Mouse (Mus musculus): ENCODE results near the gene Acbd6. TPM values are rescaled to one million over a fixed set of nuclear protein-coding genes. Genes with fewer than 3 reads are reported as not detected.

The Acbd6 gene
- polyA plus RNA-seq, 1 experiment from 2014 or later: 73.5 TPM

DNA sequence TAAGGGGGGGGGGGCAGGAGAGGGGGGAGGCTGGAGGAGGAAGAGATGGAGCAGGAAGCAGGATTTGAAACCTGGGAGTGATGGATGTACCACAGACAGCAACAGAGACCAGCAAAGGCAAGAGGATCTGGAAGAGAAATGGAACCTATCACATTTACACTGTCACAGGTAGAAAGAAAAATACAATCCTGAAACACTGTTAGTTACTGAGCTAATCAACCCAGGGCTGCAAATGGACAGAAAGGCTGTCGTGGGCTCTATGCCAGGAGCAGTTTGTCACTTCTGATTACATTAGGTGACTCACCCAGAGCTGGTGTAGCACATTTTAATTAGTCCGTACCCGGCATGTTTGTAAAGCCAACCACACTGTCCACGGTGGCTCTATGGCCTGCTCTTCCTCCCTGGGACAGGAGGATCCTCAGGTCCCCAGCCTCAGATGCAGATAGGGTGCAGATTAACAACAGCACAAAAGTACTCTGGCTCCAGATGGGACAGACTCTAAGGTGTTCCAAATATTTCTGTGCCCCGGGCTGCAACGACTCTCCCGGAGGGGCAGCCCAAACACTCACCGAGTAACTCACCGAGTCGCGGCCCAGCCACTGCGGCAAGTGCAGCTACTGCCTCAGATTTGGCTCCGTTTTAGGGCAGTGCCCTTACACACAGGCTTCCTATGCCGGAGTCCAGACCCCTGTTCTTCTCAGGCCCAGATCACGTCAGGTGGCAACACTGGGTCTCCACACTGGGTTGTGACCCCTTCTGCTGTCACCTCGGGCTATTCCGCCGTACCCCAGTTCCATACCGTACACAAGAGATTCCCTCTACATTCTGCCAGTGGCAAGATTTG, 28.6 kb upstream of the Acbd6 start:
- H3K4me1 ChIP-seq: peaks cover 34% of the 10 kb centered on the region
- no peak overlapping the region for H3K4me2 ChIP-seq
- 74% methylated on average over 19 of the region's 19 CpGs for WGBS
- H3K9ac ChIP-seq: no peak overlapping the region
- H3K27ac ChIP-seq: no peak overlapping the region
- H3K27me3 ChIP-seq: no peaks in the 10 kb centered on the region
- H3K36me3 ChIP-seq: no peaks in the 10 kb centered on the region
- H3K4me3 ChIP-seq (replicated peaks): no peak overlapping the region
- no peak for ATAC-seq (replicated peaks; ENCODE audit: low FRiP score)
- H3K9me3 ChIP-seq (replicated peaks): no peaks in the 10 kb centered on the region

DNA sequence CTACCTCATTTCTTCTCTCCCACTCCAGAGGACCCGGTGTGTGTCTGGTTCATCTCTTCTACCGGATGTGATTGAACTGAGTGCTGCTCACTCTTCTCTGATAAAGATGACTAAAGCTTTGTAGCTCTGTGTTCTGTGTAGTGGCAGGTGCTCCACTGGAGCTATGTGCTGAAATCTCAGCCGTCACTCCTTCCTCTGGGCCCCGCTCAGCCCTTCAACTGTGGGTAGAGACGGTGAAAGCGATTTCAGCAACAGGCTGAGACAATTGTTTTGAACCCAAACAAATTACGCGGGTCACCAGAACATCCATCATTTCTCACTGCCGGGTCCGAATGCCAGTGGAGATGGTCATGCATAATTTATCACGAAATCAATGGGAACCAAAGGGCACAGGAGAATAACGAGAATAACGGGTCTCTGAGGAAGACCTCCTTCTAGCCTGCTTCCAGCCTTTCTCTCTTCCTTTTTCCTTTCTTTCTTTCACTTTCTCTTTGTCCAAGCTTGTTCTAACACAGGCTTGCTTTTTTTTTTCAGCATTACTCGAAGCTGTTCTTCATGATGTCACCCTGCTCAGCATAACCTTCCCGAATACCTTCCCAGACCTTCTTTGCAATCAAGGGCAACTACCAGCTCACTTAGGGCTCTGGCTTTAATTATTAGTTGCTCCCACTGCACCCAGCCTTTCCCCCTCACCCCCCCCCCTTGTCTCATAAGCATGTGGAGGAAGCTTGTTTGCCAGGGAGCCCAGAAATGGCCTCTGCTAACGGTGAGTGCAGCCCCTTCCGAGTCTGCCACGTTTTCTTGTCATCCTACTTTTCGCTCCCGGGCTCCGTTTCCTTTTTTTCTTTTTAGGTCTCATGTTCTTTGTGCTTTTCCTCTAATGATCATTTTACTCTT, 27.1 kb upstream of the Acbd6 start:
- no peak for ATAC-seq (replicated peaks; ENCODE audit: low FRiP score)
- H3K4me2 ChIP-seq: peak overlapping the region; percentile 20; the same call in 1 of the 2 replicates
- WGBS: 54% methylated on average over 21 of the region's 21 CpGs

DNA sequence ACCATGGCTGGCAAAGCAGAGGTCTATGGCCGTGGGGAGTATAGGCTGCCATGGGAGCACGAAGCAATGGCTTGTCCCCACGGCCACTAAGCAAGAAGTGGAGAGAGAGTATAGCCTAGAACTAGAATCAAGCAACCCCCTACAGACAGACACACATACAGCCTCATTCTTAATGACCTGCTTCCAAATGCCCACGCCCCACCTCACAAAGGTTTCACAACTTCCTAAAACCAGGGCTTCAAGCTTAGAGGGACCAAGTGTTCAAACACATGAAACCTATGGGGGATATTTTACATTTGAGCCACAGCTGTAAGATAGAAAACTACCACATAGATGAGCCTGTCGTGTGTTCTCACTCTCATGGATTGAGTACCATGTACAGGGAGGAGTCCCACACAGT, 25.5 kb upstream of the Acbd6 start:
- 90% methylated on average over 5 of the region's 5 CpGs for WGBS
- no peaks in the 10 kb centered on the region for H3K36me3 ChIP-seq
- H3K4me2 ChIP-seq: no peak overlapping the region
- H3K9me3 ChIP-seq (replicated peaks): no peaks in the 10 kb centered on the region
- H3K4me3 ChIP-seq (replicated peaks): no peak overlapping the region
- H3K4me1 ChIP-seq: peaks cover 27% of the 10 kb centered on the region
- H3K27ac ChIP-seq: no peak overlapping the region
- ATAC-seq (replicated peaks; ENCODE audit: low FRiP score): no peak
- H3K27me3 ChIP-seq: no peaks in the 10 kb centered on the region
- no peak overlapping the region for H3K9ac ChIP-seq

More for the DNA sequence above, 27.1 kb upstream of the Acbd6 start:
- H3K9ac ChIP-seq: no peak overlapping the region
- no peak overlapping the region for H3K27ac ChIP-seq
- no peaks in the 10 kb centered on the region for H3K27me3 ChIP-seq
- H3K9me3 ChIP-seq (replicated peaks): no peaks in the 10 kb centered on the region
- H3K4me3 ChIP-seq (replicated peaks): no peak overlapping the region
- H3K4me1 ChIP-seq: peaks cover 34% of the 10 kb centered on the region
- H3K36me3 ChIP-seq: no peaks in the 10 kb centered on the region

DNA sequence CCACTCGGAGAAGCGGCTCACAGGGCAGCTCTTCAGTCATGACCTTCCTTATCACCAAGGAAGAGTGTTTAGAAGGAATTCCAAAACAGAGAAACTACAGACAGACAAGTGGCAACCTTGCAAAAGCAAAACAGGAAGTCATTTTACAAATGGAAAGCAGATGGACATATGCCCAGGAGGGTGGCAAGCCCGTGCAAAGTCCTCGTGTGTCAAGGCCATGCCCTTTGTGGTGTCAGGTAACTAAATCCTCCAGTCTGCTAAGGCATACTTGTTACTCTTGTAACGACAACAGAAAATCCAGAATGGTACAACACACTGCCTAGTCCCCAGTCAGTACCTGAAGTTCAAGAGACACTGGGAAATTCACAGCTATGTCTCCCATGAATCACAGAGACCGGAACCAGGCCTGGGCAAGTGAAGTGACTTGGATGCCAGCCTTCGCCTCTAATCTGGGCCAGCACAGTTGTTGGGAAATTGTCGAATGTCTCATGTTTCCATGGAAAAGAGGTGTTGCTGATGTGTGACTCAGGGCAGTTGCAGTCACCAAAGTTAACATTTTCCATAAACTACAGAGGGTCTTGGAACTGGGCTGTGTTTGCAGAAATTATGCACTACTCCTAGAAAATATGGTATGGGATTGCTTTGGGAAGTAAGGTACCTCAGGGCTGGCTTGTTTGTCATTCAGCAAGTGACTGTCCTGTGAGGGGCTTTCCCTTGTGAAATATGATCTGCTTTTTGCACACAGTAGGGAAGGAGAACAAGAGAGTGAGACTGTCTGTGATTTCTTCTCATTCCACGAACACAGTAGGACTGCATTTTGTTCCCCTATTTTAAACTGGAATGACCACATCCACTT, 24.9 kb upstream of the Acbd6 start:
- H3K36me3 ChIP-seq: no peaks in the 10 kb centered on the region
- H3K9me3 ChIP-seq (replicated peaks): no peaks in the 10 kb centered on the region
- H3K27me3 ChIP-seq: no peaks in the 10 kb centered on the region
- peaks cover 20% of the 10 kb centered on the region for H3K4me1 ChIP-seq
- H3K9ac ChIP-seq: no peak overlapping the region
- no peak overlapping the region for H3K4me2 ChIP-seq
- no peak for ATAC-seq (replicated peaks; ENCODE audit: low FRiP score)
- 53% methylated on average over 9 of the region's 9 CpGs for WGBS
- H3K4me3 ChIP-seq (replicated peaks): no peak overlapping the region
- no peak overlapping the region for H3K27ac ChIP-seq

DNA sequence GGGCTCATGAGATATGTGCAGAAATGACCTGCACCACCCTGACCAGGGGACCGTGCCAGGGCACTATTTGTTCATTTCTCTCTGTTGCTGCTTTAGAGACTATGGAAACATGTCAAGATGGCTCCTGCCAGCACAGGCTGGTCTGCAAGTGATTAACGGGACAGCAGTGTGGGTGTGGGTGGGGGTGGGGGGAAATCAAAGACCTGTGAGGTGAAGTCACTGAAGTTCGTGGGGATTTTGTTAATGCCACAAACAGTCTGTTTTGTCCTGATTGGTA, 24.3 kb upstream of the Acbd6 start:
- no peak overlapping the region for H3K4me2 ChIP-seq
- no peak overlapping the region for H3K27ac ChIP-seq
- no peaks in the 10 kb centered on the region for H3K9me3 ChIP-seq (replicated peaks)
- no peaks in the 10 kb centered on the region for H3K27me3 ChIP-seq
- no peak for ATAC-seq (replicated peaks; ENCODE audit: low FRiP score)
- H3K4me1 ChIP-seq: peaks cover 15% of the 10 kb centered on the region
- H3K4me3 ChIP-seq (replicated peaks): no peak overlapping the region
- H3K9ac ChIP-seq: no peak overlapping the region
- WGBS: 66% methylated on average over 3 of the region's 3 CpGs
- no peaks in the 10 kb centered on the region for H3K36me3 ChIP-seq

DNA sequence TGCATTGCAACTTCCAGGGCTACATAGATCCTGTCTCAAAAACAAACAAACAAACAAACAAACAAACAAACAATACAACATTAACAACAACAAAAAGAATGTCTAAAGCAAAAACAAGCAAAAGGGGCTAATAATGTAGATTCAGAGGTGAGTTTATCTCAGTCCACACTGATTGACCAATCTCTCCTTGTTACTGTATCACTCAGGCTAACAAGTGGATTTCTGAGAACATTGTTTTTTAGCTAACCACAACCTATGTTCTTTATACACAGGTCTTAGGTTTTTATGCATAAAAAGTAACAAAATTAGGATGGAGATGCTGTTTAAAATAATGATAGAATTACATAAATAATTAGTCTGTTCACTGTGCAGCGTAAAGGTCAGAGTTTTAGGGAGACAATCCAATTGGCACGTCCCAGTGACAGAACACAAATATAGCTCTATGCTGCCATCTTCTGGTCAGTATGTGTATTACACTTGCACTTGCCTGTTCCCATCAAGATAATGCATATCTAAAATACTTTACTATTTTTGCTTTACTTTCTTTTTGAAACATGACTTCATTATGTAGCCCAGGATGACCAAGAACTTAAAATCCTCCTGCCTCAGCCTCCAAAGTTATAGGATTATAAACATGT, 20.8 kb upstream of the Acbd6 start:
- ATAC-seq (replicated peaks; ENCODE audit: low FRiP score): no peak

DNA sequence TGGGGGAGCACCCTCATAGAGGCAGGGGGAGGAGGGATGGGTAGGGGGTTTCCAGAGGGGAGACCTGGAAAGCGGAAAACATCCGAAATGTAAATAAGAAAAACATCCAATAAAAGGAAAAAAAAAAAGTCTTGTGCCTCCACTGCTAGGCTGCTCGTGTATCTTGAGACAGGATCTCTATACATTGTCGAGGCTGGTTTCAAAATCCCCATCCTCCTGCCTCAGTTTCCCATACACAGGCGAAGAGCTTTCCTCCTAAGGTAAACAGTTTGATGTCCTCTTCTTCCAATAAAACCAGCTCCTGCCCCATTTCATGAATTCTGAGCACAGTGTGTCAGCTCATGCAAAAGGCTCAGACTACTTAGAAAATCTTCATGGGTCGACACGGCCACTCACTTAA, 19.9 kb upstream of the Acbd6 start:
- no peak overlapping the region for H3K27ac ChIP-seq
- 44% methylated on average over 7 of the region's 7 CpGs for WGBS
- H3K4me2 ChIP-seq: no peak overlapping the region
- no peak overlapping the region for H3K9ac ChIP-seq
- no peak overlapping the region for H3K4me3 ChIP-seq (replicated peaks)
- H3K4me1 ChIP-seq: no peaks in the 10 kb centered on the region
- H3K36me3 ChIP-seq: no peaks in the 10 kb centered on the region
- ATAC-seq (replicated peaks; ENCODE audit: low FRiP score): no peak
- H3K27me3 ChIP-seq: no peaks in the 10 kb centered on the region
- no peaks in the 10 kb centered on the region for H3K9me3 ChIP-seq (replicated peaks)

More for the DNA sequence above, 20.8 kb upstream of the Acbd6 start:
- H3K9ac ChIP-seq: no peak overlapping the region
- no peaks in the 10 kb centered on the region for H3K4me1 ChIP-seq
- H3K36me3 ChIP-seq: no peaks in the 10 kb centered on the region
- 3% methylated on average over 2 of the region's 2 CpGs for WGBS
- H3K4me2 ChIP-seq: no peak overlapping the region
- H3K9me3 ChIP-seq (replicated peaks): no peaks in the 10 kb centered on the region
- H3K27ac ChIP-seq: no peak overlapping the region
- H3K27me3 ChIP-seq: no peaks in the 10 kb centered on the region
- no peak overlapping the region for H3K4me3 ChIP-seq (replicated peaks)

DNA sequence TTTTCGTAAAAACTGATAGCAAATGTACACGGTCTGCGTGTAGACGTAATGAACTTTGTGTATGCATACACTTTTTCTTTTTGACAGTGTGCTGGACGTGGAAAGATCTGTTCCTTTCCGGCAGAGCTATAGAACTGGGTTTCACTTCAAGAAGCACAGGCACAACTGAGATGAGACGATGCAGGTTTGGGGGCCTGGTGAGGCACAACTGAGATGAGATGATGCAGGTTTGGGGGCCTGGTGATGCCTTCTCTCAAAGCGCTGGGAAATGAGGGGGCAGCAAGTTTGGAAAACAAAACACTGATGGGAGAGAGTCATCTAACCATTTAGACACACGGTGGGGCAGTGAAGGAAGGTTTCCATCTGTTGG, 293 bp upstream of the Acbd6 start:
- Histone ChIP-seq H3K9ac (peak overlapping the region; percentile 96), H3K4me1 (peaks cover 23% of the 10 kb centered on the region), H3K4me2 (peak overlapping the region; percentile 87), H3K9me3 (replicated peaks) (0 out of 2 replicates have a peak, but pooled peaks cover 4% of the 10 kb centered on the region), H3K4me3 (replicated peaks) (peak overlapping the region; percentile 99), H3K36me3 (no peaks in the 10 kb centered on the region), H3K27ac (peak overlapping the region; percentile 89; the same call in 1 of the 2 replicates), H3K27me3 (no peaks in the 10 kb centered on the region)
- WGBS: 45% methylated on average over 9 of the region's 9 CpGs
- ATAC-seq (replicated peaks; ENCODE audit: low FRiP score): peak; percentile 28

DNA sequence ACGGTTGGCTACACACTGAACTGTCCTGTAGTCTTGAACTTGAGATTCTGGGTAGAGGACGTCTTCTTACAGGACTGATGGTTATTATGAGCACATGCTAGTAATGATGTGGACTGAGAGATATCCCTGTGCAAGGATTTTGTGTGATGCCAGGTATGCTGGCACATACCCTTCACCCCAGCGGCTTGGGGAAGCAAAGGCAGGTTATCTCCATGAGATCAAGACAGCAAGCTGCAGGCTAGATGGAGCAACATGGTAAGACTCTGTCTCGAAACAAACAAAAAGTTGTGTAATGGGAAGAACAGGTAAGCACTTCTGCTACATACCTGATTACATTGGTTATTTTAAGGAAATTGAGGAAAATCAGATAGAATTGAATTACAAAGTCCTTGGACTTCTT, 2.1 kb downstream of the Acbd6 start:
- H3K4me1 ChIP-seq: peaks cover 23% of the 10 kb centered on the region
- H3K4me2 ChIP-seq: peak overlapping the region; percentile 17; the same call in 1 of the 2 replicates
- H3K4me3 ChIP-seq (replicated peaks): no peak overlapping the region; the same call in 1 of the 2 replicates
- no peak for ATAC-seq (replicated peaks; ENCODE audit: low FRiP score)
- H3K9me3 ChIP-seq (replicated peaks): no peaks in the 10 kb centered on the region
- H3K27me3 ChIP-seq: no peaks in the 10 kb centered on the region
- peaks cover 3% of the 10 kb centered on the region for H3K36me3 ChIP-seq
- no peak overlapping the region for H3K27ac ChIP-seq
- H3K9ac ChIP-seq: no peak overlapping the region
- WGBS: 88% methylated on average over 4 of the region's 4 CpGs

DNA sequence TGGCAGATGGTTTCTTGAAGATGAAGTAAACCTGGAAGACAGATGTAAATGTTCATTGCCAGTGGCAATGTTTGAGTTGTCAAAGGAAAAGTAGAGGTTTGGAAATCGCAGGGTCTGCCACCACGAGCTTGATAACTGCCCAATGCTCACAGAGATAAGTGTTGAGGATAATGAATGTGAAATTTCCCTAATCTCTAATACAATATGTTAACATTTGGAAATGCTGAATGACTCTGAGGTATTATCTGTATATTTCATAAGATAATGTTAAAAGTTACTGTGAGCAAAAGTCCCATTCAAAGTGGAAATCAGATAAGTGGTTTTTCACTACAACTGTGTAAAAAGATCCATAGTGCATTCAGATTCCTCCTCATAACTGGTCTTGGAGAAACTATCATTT, 2.8 kb downstream of the Acbd6 start:
- Histone ChIP-seq H3K4me2 (no peak overlapping the region), H3K36me3 (peaks cover 10% of the 10 kb centered on the region), H3K9ac (no peak overlapping the region), H3K27me3 (no peaks in the 10 kb centered on the region), H3K4me3 (replicated peaks) (no peak overlapping the region), H3K9me3 (replicated peaks) (no peaks in the 10 kb centered on the region), H3K27ac (no peak overlapping the region), H3K4me1 (peaks cover 23% of the 10 kb centered on the region)
- 91% methylated on average over 2 of the region's 2 CpGs for WGBS
- no peak for ATAC-seq (replicated peaks; ENCODE audit: low FRiP score)

DNA sequence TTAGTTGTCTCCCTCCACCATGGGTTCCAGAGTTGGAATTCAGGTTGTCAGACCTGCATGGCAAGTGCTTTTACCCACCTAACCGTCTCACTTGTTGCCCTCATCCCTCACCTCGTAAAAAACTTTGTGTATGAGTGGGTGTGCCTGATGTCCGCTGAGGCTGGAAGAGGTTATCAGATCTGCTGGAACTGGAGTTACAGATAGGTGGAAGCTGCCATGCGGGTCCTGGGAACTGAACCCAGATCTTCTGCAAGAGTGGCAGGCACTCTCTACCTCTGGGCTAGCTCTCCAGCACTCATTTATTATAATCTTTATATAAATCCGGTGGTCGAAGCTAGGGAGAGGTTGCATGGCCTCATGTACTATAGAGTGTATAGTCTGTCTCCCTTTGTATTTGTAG, 4.3 kb downstream of the Acbd6 start:
- Histone ChIP-seq H3K4me3 (replicated peaks) (no peak overlapping the region), H3K9me3 (replicated peaks) (no peaks in the 10 kb centered on the region), H3K4me1 (peaks cover 23% of the 10 kb centered on the region), H3K27me3 (no peaks in the 10 kb centered on the region), H3K9ac (no peak overlapping the region), H3K4me2 (no peak overlapping the region), H3K36me3 (peaks cover 22% of the 10 kb centered on the region), H3K27ac (no peak overlapping the region)
- 69% methylated on average over 6 of the region's 6 CpGs for WGBS
- ATAC-seq (replicated peaks; ENCODE audit: low FRiP score): no peak
